12 mouse cellular contexts compared by ENCODE assay signal in genomic region chr5:123017504-123017903, GRCm38 (mm10). TPM values are rescaled to one million over a fixed set of nuclear protein-coding genes. Genes with fewer than 3 reads are reported as not detected.
A peak's percentile ranks its signal among the peaks of the same experiment; 100 is the strongest.
DNase-seq lines count a peak whose midpoint lies in the region; ATAC-seq and TF ChIP-seq lines count a peak whose summit lies in the region.
"Had no signal": no experiment of that assay in that cellular context is flagged by ENCODE, and none has a peak within 500 bp of the region (broad histone marks: within the 10 kb centered on the region; RNA-seq: fewer than 3 reads in every experiment).

No protein-coding gene starts in this region.

- H3K27ac ChIP-seq in liver, adult 2 months (replicated peaks; ENCODE audit: insufficient read depth, low read depth, low read length), result peak overlapping the region; percentile 57
- no peak overlapping the region for H3K27ac ChIP-seq in liver, embryonic 11.5 days (ENCODE audit: low read depth, low read length)
- H3K27ac ChIP-seq in macrophage, result peak overlapping the region; percentile 77
- no peak overlapping the region for H3K27ac ChIP-seq in forebrain, embryonic 12.5 days
- H3K27ac ChIP-seq in midbrain, embryonic 14.5 days (replicated peaks; ENCODE audit: low read depth, low read length), result no peak overlapping the region
- H3K27ac ChIP-seq: forebrain, embryonic 15.5 days had no signal

- WGBS in liver, adult 2 months, result 28% methylated on average over 4 of the region's 4 CpGs
- 62% methylated on average over 4 of the region's 4 CpGs for WGBS in liver, embryonic 11.5 days
- WGBS in macrophage (ENCODE audit: missing documents), result 31% methylated on average over 4 of the region's 4 CpGs
- 87% methylated on average over 4 of the region's 4 CpGs for WGBS in forebrain, embryonic 12.5 days
- 87% methylated on average over 4 of the region's 4 CpGs for WGBS in midbrain, embryonic 14.5 days

- DNase-seq in cerebellum, adult 11-12 months, result peak; percentile 27
- no peak for DNase-seq in cerebellum, postnatal 4 days (ENCODE audit: low spot score in 2 of 2)
- DNase-seq in liver, adult 2 months (ENCODE audit: extremely low read depth, low read depth, low spot score), result peak; percentile 83
- DNase-seq in liver, result no peak
- DNase-seq in liver, embryonic 11.5 days (ENCODE audit: low spot score), result no peak
- DNase-seq in midbrain, embryonic 14.5 days, result no peak
- DNase-seq: right cerebral cortex, adult 18-20 months had no signal

- peak overlapping the region; percentile 91; the same call in 1 of the 2 replicates for H3K4me2 ChIP-seq in liver, embryonic 11.5 days
- H3K4me2 ChIP-seq in forebrain, embryonic 12.5 days, result no peak overlapping the region
- no peak overlapping the region for H3K4me2 ChIP-seq in midbrain, embryonic 14.5 days (ENCODE audit: low read length)
- H3K4me2 ChIP-seq: forebrain, embryonic 15.5 days had no signal

- no peaks in the 10 kb centered on the region for H3K9me3 ChIP-seq in liver, embryonic 11.5 days (ENCODE audit: control insufficient read depth, low read length)
- no peaks in the 10 kb centered on the region for H3K9me3 ChIP-seq in forebrain, embryonic 12.5 days
- no peaks in the 10 kb centered on the region for H3K9me3 ChIP-seq in midbrain, embryonic 14.5 days (ENCODE audit: control insufficient read depth, low read length)
- H3K9me3 ChIP-seq: forebrain, embryonic 15.5 days had no signal

- no peak for ATAC-seq in liver, embryonic 11.5 days (replicated peaks; ENCODE audit: low FRiP score)
- no peak for ATAC-seq in forebrain, embryonic 12.5 days (ENCODE audit: low FRiP score)
- ATAC-seq in midbrain, embryonic 14.5 days (ENCODE audit: low FRiP score, low TSS enrichment), result no peak
- ATAC-seq: forebrain, embryonic 15.5 days had no signal

- H3K79me2 ChIP-seq in liver, adult 2 months (ENCODE audit: control insufficient read depth, insufficient read depth, low read length), result peaks cover 22% of the 10 kb centered on the region; the same call in 1 of the 2 replicates
- peaks cover 70% of the 10 kb centered on the region for H3K79me2 ChIP-seq in macrophage (ENCODE audit: inconsistent target)

- H3K4me3 ChIP-seq in liver, adult 2 months (ENCODE audit: insufficient read depth, low read depth, low read length), result no peak overlapping the region
- no peak overlapping the region for H3K4me3 ChIP-seq in liver, embryonic 11.5 days (ENCODE audit: low read depth, low read length)
- peak overlapping the region; percentile 78; the same call in 1 of the 2 replicates for H3K4me3 ChIP-seq in macrophage (ENCODE audit: inconsistent target)
- no peak overlapping the region for H3K4me3 ChIP-seq in forebrain, embryonic 12.5 days (replicated peaks)
- no peak overlapping the region for H3K4me3 ChIP-seq in midbrain, embryonic 14.5 days (replicated peaks; ENCODE audit: low read depth, low read length)
- H3K4me3 ChIP-seq: forebrain, embryonic 15.5 days had no signal

- peaks cover 43% of the 10 kb centered on the region for H3K4me1 ChIP-seq in liver, adult 2 months (ENCODE audit: control insufficient read depth, insufficient read depth, low read length)
- peaks cover 40% of the 10 kb centered on the region for H3K4me1 ChIP-seq in liver, embryonic 11.5 days (replicated peaks; ENCODE audit: control insufficient read depth, insufficient read depth, low read length)
- H3K4me1 ChIP-seq in forebrain, embryonic 12.5 days, result peaks cover 31% of the 10 kb centered on the region
- peaks cover 26% of the 10 kb centered on the region for H3K4me1 ChIP-seq in midbrain, embryonic 14.5 days (ENCODE audit: control insufficient read depth, insufficient read depth, low read length)

- no peak for TF ChIP-seq POLR2A in liver, adult 2 months (IDR thresholded peaks at IDR 0.05; ENCODE audit: extremely low read depth, insufficient read depth, low read length)

- H3K27me3 ChIP-seq in liver, adult 2 months (ENCODE audit: control insufficient read depth, insufficient read depth, low read length), result no peaks in the 10 kb centered on the region
- no peaks in the 10 kb centered on the region for H3K27me3 ChIP-seq in liver, embryonic 11.5 days (replicated peaks; ENCODE audit: control insufficient read depth, insufficient read depth, low read length)
- 0 out of 2 replicates have a peak, but pooled peaks cover 3% of the 10 kb centered on the region for H3K27me3 ChIP-seq in forebrain, embryonic 12.5 days
- H3K27me3 ChIP-seq in midbrain, embryonic 14.5 days (ENCODE audit: control insufficient read depth, insufficient read depth, low read length), result no peaks in the 10 kb centered on the region
- H3K27me3 ChIP-seq: forebrain, embryonic 15.5 days had no signal

- no peak for TF ChIP-seq CTCF in liver, adult 2 months (IDR thresholded peaks at IDR 0.05; ENCODE audit: low read depth, low read length)

- peak overlapping the region; percentile 35; the same call in 1 of the 2 replicates for H3K9ac ChIP-seq in liver, adult 2 months (ENCODE audit: low read depth, low read length)
- H3K9ac ChIP-seq in liver, embryonic 11.5 days (ENCODE audit: low read depth, low read length), result no peak overlapping the region
- H3K9ac ChIP-seq in forebrain, embryonic 12.5 days, result no peak overlapping the region
- no peak overlapping the region for H3K9ac ChIP-seq in midbrain, embryonic 14.5 days (replicated peaks; ENCODE audit: low read length)
- H3K9ac ChIP-seq: forebrain, embryonic 15.5 days had no signal

- H3K36me3 ChIP-seq in liver, adult 2 months (ENCODE audit: control insufficient read depth, insufficient read depth, low read length), result no peaks in the 10 kb centered on the region
- H3K36me3 ChIP-seq in liver, embryonic 11.5 days (ENCODE audit: control insufficient read depth, insufficient read depth, low read length), result no peaks in the 10 kb centered on the region
- H3K36me3 ChIP-seq in macrophage (ENCODE audit: inconsistent target), result no peaks in the 10 kb centered on the region
- no peaks in the 10 kb centered on the region for H3K36me3 ChIP-seq in forebrain, embryonic 12.5 days (replicated peaks)
- H3K36me3 ChIP-seq in midbrain, embryonic 14.5 days (ENCODE audit: control insufficient read depth, insufficient read depth, low read length), result no peaks in the 10 kb centered on the region
- H3K36me3 ChIP-seq: forebrain, embryonic 15.5 days had no signal

RNA-seq across cellular contexts. Expression of gene Orai1, which starts 2.6 kb away (rescaled TPM):
- 4.2 and 5.8 TPM in 2 replicates for total RNA-seq in liver, adult 2 months (2014; rRNA removed)
- 39.3 and 43.1 TPM in 2 replicates for polyA plus RNA-seq in liver, adult 2 months (2012; rRNA removed)
- polyA plus RNA-seq in liver, embryonic 11.5 days (2014; fragmentation: Nextera tagmentation; extraction: Ambion mirVana), result 8.6 and 9.6 TPM in 2 replicates
- total RNA-seq in macrophage (2018; cell fraction: chromatin; rRNA removed), result 10 to 100 TPM in 21 of 26 experiments, 1 to 10 TPM in 5; 2.8 to 40.6 (median 18.2) TPM
- 10 to 100 TPM; 18.7 to 41.9 (median 32.1) TPM for total RNA-seq in macrophage (2018; cell fraction: cytosol; rRNA removed)
- total RNA-seq in macrophage (2018; cell fraction: nucleus; rRNA removed), result 10 to 100 TPM in 24 of 26 experiments, 1 to 10 TPM in 2; 7.3 to 39.8 (median 20.7) TPM
- 17.7 to 42.0 TPM (median 35.0 TPM) in 3 replicates for polyA plus RNA-seq in macrophage (2018)
- 10.4 and 11.4 TPM in 2 replicates for polyA plus RNA-seq in forebrain, embryonic 12.5 days (2016; fragmentation: Nextera tagmentation; extraction: Ambion mirVana)
- 12.9 and 14.0 TPM in 2 replicates for polyA plus RNA-seq in midbrain, embryonic 14.5 days (2014; fragmentation: Nextera tagmentation; extraction: Ambion mirVana)

RNA-seq across cellular contexts. Expression of gene Kdm2b, which starts 27.9 kb away (rescaled TPM):
- 3.0 and 4.9 TPM in 2 replicates for total RNA-seq in liver, adult 2 months (2014; rRNA removed)
- polyA plus RNA-seq in liver, adult 2 months (2012; rRNA removed), result 5.5 and 7.1 TPM in 2 replicates
- polyA plus RNA-seq in liver, embryonic 11.5 days (2014; fragmentation: Nextera tagmentation; extraction: Ambion mirVana), result 46.8 and 48.8 TPM in 2 replicates
- 10 to 100 TPM in 23 of 26 experiments, 1 to 10 TPM in 3; 7.2 to 82.4 (median 41.6) TPM for total RNA-seq in macrophage (2018; cell fraction: chromatin; rRNA removed)
- total RNA-seq in macrophage (2018; cell fraction: cytosol; rRNA removed), result 10 to 100 TPM in 25 of 26 experiments, 1 to 10 TPM in 1; 9.1 to 34.3 (median 22.3) TPM
- 10 to 100 TPM in 25 of 26 experiments, 1 to 10 TPM in 1; 9.9 to 63.2 (median 24.7) TPM for total RNA-seq in macrophage (2018; cell fraction: nucleus; rRNA removed)
- polyA plus RNA-seq in macrophage (2018), result 23.6 to 28.0 TPM (median 23.7 TPM) in 3 replicates
- 108 and 118 TPM in 2 replicates for polyA plus RNA-seq in forebrain, embryonic 12.5 days (2016; fragmentation: Nextera tagmentation; extraction: Ambion mirVana)
- polyA plus RNA-seq in midbrain, embryonic 14.5 days (2014; fragmentation: Nextera tagmentation; extraction: Ambion mirVana), result 83.3 and 99.9 TPM in 2 replicates

RNA-seq across cellular contexts. Expression of gene Morn3, which starts 29.3 kb away (rescaled TPM):
- not detected in 2 replicates for total RNA-seq in liver, adult 2 months (2014; rRNA removed)
- not detected in 2 replicates for polyA plus RNA-seq in liver, adult 2 months (2012; rRNA removed)
- polyA plus RNA-seq in liver, embryonic 11.5 days (2014; fragmentation: Nextera tagmentation; extraction: Ambion mirVana), result not detected in 2 replicates
- total RNA-seq in macrophage (2018; cell fraction: chromatin; rRNA removed), result not detected
- not detected for total RNA-seq in macrophage (2018; cell fraction: cytosol; rRNA removed)
- not detected for total RNA-seq in macrophage (2018; cell fraction: nucleus; rRNA removed)
- polyA plus RNA-seq in macrophage (2018), result not detected in 3 replicates
- polyA plus RNA-seq in forebrain, embryonic 12.5 days (2016; fragmentation: Nextera tagmentation; extraction: Ambion mirVana), result 0.50 TPM in 1 of 2 replicates, not detected in the other
- polyA plus RNA-seq in midbrain, embryonic 14.5 days (2014; fragmentation: Nextera tagmentation; extraction: Ambion mirVana), result not detected in 2 replicates
- total RNA-seq: left cerebral cortex, postnatal 14 days; monocyte, adult 5-6 weeks had no signal

RNA-seq across cellular contexts. Expression of gene Tmem120b, which starts 50.7 kb away (rescaled TPM):
- 2.7 and 3.4 TPM in 2 replicates for total RNA-seq in liver, adult 2 months (2014; rRNA removed)
- polyA plus RNA-seq in liver, adult 2 months (2012; rRNA removed), result 2.0 and 3.8 TPM in 2 replicates
- polyA plus RNA-seq in liver, embryonic 11.5 days (2014; fragmentation: Nextera tagmentation; extraction: Ambion mirVana), result 24.3 and 24.8 TPM in 2 replicates
- total RNA-seq in macrophage (2018; cell fraction: chromatin; rRNA removed), result 10 to 100 TPM in 22 of 26 experiments, 1 to 10 TPM in 4; 7.3 to 56.2 (median 16.3) TPM
- total RNA-seq in macrophage (2018; cell fraction: cytosol; rRNA removed), result 1 to 10 TPM; 2.4 to 6.0 (median 3.9) TPM
- 10 to 100 TPM in 16 of 26 experiments, 1 to 10 TPM in 10; 5.4 to 27.9 (median 11.3) TPM for total RNA-seq in macrophage (2018; cell fraction: nucleus; rRNA removed)
- 4.5 to 7.4 TPM (median 5.4 TPM) in 3 replicates for polyA plus RNA-seq in macrophage (2018)
- polyA plus RNA-seq in forebrain, embryonic 12.5 days (2016; fragmentation: Nextera tagmentation; extraction: Ambion mirVana), result 9.0 and 9.7 TPM in 2 replicates
- polyA plus RNA-seq in midbrain, embryonic 14.5 days (2014; fragmentation: Nextera tagmentation; extraction: Ambion mirVana), result 12.7 and 13.1 TPM in 2 replicates

Comparison
In these comparisons a context has a peak if more than half of its experiments do, and no peak if none do; other contexts are left out.
1. DNase-seq: peak in cerebellum, adult 11-12 months (single experiment) and liver, adult 2 months (single experiment); none in cerebellum, postnatal 4 days (0 of 2), liver (single experiment), liver, embryonic 11.5 days (single experiment) and midbrain, embryonic 14.5 days (single experiment).
2. H3K27ac ChIP-seq: peak in liver, adult 2 months (single experiment) and macrophage (single experiment); none in liver, embryonic 11.5 days (single experiment), forebrain, embryonic 12.5 days (single experiment) and midbrain, embryonic 14.5 days (single experiment).